Comparison of ENCODE assay signal across 17 mouse cellular contexts in the genomic region with DNA sequence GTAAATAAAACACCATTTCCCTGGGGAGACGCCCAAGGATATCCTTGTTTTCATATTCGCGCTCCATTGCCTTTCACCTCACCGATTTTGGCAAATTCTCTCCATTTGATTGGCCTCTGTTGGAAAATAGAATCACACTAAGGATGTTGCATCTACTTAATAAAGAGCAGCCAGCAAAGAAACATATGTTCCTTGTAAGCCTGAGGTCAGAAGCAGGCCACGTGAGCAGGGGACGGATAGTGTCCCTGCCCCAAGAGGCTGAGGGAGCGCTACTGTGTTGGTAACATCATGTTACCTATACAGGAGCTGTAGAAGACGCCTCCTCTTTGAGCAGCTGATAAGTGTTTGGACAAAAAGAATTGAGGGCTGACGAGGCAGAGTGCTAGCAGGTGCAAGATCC. TPM values are rescaled to one million over a fixed set of nuclear protein-coding genes. Genes with fewer than 3 reads are reported as not detected.
DNase-seq lines count a peak whose midpoint lies in the region; ATAC-seq and TF ChIP-seq lines count a peak whose summit lies in the region.
"Had no signal": no experiment of that assay in that cellular context is flagged by ENCODE, and none has a peak within 500 bp of the region (broad histone marks: within the 10 kb centered on the region; RNA-seq: fewer than 3 reads in every experiment).

No protein-coding gene starts in this region.

- no peak for DNase-seq in gastrocnemius, adult 2 months
- no peak for DNase-seq in gastrocnemius, postnatal 4 days (ENCODE audit: low spot score in 2 of 2)
- no peak for DNase-seq in hindbrain, embryonic 10.5 days (ENCODE audit: low spot score)
- peak; percentile 18 to 28 for DNase-seq in B cell, adult 2 months
- DNase-seq in cerebellum, adult 2 months = no peak
- DNase-seq: adrenal gland, postnatal 10 days; cerebellum, adult 9-11 months; gastrocnemius, postnatal 25 days; kidney, adult 8-10 months had no signal

- no peak overlapping the region for H3K4me2 ChIP-seq in hindbrain, embryonic 13.5 days
- H3K4me2 ChIP-seq: heart, embryonic 12.5 days; hindbrain, embryonic 14.5 days had no signal

- H3K4me3 ChIP-seq in gastrocnemius, adult 2 months = no peak overlapping the region
- H3K4me3 ChIP-seq in hindbrain, embryonic 13.5 days = no peak overlapping the region
- H3K4me3 ChIP-seq in hindbrain, embryonic 10.5 days = no peak overlapping the region
- no peak overlapping the region for H3K4me3 ChIP-seq in brown adipose tissue, adult 24 weeks (ENCODE audit: insufficient read depth, low read depth, low read length)
- H3K4me3 ChIP-seq in cerebellum, adult 2 months (replicated peaks; ENCODE audit: insufficient read depth, low read depth, low read length) = no peak overlapping the region
- H3K4me3 ChIP-seq: embryonic facial prominence, embryonic 10.5 days; heart, embryonic 12.5 days had no signal

- 77% methylated on average over 9 of the region's 9 CpGs for WGBS in hindbrain, embryonic 13.5 days
- 84% methylated on average over 9 of the region's 9 CpGs for WGBS in hindbrain, embryonic 10.5 days
- 79% methylated on average over 9 of the region's 9 CpGs for WGBS in cerebellum, adult 2 months

- no peaks in the 10 kb centered on the region for H3K9me3 ChIP-seq in hindbrain, embryonic 13.5 days
- H3K9me3 ChIP-seq in hindbrain, embryonic 10.5 days = no peaks in the 10 kb centered on the region
- H3K9me3 ChIP-seq: embryonic facial prominence, embryonic 10.5 days; G1E; heart, embryonic 12.5 days had no signal

- intact Hi-C loops in gastrocnemius, adult 2 months (cut with DNase I) = no loop called here

- TF ChIP-seq CTCF in gastrocnemius, adult 2 months (IDR thresholded peaks at IDR 0.05) = no peak
- no peak for TF ChIP-seq CTCF in cerebellum, adult 2 months (IDR thresholded peaks at IDR 0.05; ENCODE audit: borderline replicate concordance, insufficient read depth, low read depth, low read length)

- ATAC-seq in hindbrain, embryonic 13.5 days (ENCODE audit: low FRiP score) = no peak
- ATAC-seq: forebrain, embryonic 16.5 days; intestine, embryonic 16.5 days had no signal

- peaks cover 20% of the 10 kb centered on the region for H3K4me1 ChIP-seq in hindbrain, embryonic 13.5 days (replicated peaks)
- H3K4me1 ChIP-seq in hindbrain, embryonic 10.5 days (replicated peaks) = peaks cover 11% of the 10 kb centered on the region; the same call in 1 of the 2 replicates
- H3K4me1 ChIP-seq in brown adipose tissue, adult 24 weeks (ENCODE audit: control insufficient read depth, insufficient read depth, insufficient read length, low read length) = peaks cover 25% of the 10 kb centered on the region
- peaks cover 46% of the 10 kb centered on the region for H3K4me1 ChIP-seq in cerebellum, adult 2 months (ENCODE audit: control insufficient read depth, insufficient read depth, low read length)
- H3K4me1 ChIP-seq: embryonic facial prominence, embryonic 10.5 days had no signal

- H3K9ac ChIP-seq in hindbrain, embryonic 13.5 days = peak overlapping the region; percentile 39; the same call in 1 of the 2 replicates
- H3K9ac ChIP-seq: heart, embryonic 12.5 days; hindbrain, embryonic 14.5 days had no signal

- no peak for TF ChIP-seq POLR2A in cerebellum, adult 2 months (IDR thresholded peaks at IDR 0.05; ENCODE audit: borderline replicate concordance, insufficient read depth, low read length)

- H3K36me3 ChIP-seq in hindbrain, embryonic 13.5 days = peaks cover 89% of the 10 kb centered on the region
- H3K36me3 ChIP-seq in hindbrain, embryonic 10.5 days = peaks cover 68% of the 10 kb centered on the region

- H3K27me3 ChIP-seq in hindbrain, embryonic 13.5 days = no peaks in the 10 kb centered on the region
- H3K27me3 ChIP-seq in hindbrain, embryonic 10.5 days (ENCODE audit: insufficient read depth, poor library complexity, severe bottlenecking) = no peaks in the 10 kb centered on the region
- H3K27me3 ChIP-seq in cerebellum, adult 2 months (ENCODE audit: control insufficient read depth, insufficient read depth, low read length) = no peaks in the 10 kb centered on the region
- H3K27me3 ChIP-seq: heart, embryonic 12.5 days had no signal

- peak overlapping the region; percentile 48; the same call in 1 of the 2 replicates for H3K27ac ChIP-seq in gastrocnemius, adult 2 months
- peak overlapping the region; percentile 18 for H3K27ac ChIP-seq in hindbrain, embryonic 13.5 days
- no peak overlapping the region for H3K27ac ChIP-seq in hindbrain, embryonic 10.5 days
- H3K27ac ChIP-seq in brown adipose tissue, adult 24 weeks (replicated peaks; ENCODE audit: low read depth, low read length) = peak overlapping the region; percentile 60; the same call in 1 of the 2 replicates
- no peak overlapping the region for H3K27ac ChIP-seq in cerebellum, adult 2 months (ENCODE audit: insufficient read depth, low read length)
- H3K27ac ChIP-seq: embryonic facial prominence, embryonic 10.5 days; hindbrain, embryonic 14.5 days had no signal

RNA-seq across cellular contexts. Expression of gene Vps35l, which starts 36.5 kb away (rescaled TPM):
- 10 to 100 TPM; 18.3 to 19.2 TPM for total RNA-seq in gastrocnemius, adult 2 months (2021)
- total RNA-seq in gastrocnemius, postnatal 4 days (2021) = 10 to 100 TPM; 41.4 to 41.5 TPM
- polyA plus RNA-seq in hindbrain, embryonic 13.5 days (2015; fragmentation: Nextera tagmentation; extraction: Ambion mirVana) = 93.0 and 95.2 TPM in 2 replicates
- polyA plus RNA-seq in hindbrain, embryonic 10.5 days (2016; fragmentation: Nextera tagmentation; extraction: Ambion mirVana) = 67.1 and 78.8 TPM in 2 replicates
- polyA plus RNA-seq in brown adipose tissue, adult 24 weeks (2012; ENCODE audit: insufficient read depth, insufficient read length, missing spikeins) = 24.0 and 39.6 TPM in 2 replicates
- polyA plus RNA-seq in cerebellum, adult 2 months (2012; rRNA removed) = 72.3 and 74.3 TPM in 2 replicates

Comparison
In these comparisons a context has a peak if more than half of its experiments do, and no peak if none do; other contexts are left out.
1. H3K27ac ChIP-seq: peak in gastrocnemius, adult 2 months (single experiment), hindbrain, embryonic 13.5 days (single experiment) and brown adipose tissue, adult 24 weeks (single experiment); none in hindbrain, embryonic 10.5 days (single experiment) and cerebellum, adult 2 months (single experiment).
2. DNase-seq: peak in B cell, adult 2 months (2 of 2); none in gastrocnemius, adult 2 months (single experiment), gastrocnemius, postnatal 4 days (0 of 2), hindbrain, embryonic 10.5 days (single experiment) and cerebellum, adult 2 months (0 of 2).